Mouse (Mus musculus) liver, embryonic 13.5 days (tissue): Measurements from ENCODE around the gene Olfr729. TPM values are rescaled to one million over a fixed set of nuclear protein-coding genes. Genes with fewer than 3 reads are reported as not detected.

ENCODE experiments used
- ATAC-seq: fragments of 200-750 bp; cut with Nextera tagmentation; 2 replicates; pipeline ENCODE4 v1.8.0; 2017; ENCODE audit warnings: low read depth, mild to moderate bottlenecking, moderate number of reproducible peaks, moderate library complexity
- DNase-seq: peaks from one replicate; pipeline ENCODE4 v3.0.0; 2022
- H3K27ac ChIP-seq: fragments of 300-500 bp; sonication (generic); 2 replicates; pipeline ENCODE4 v1.5.1; 2015; ENCODE audit warnings: moderate library complexity, mild to moderate bottlenecking, inconsistent platforms
- H3K27me3 ChIP-seq: fragments of 300-500 bp; sonication (generic); 2 replicates; pipeline ENCODE4 v1.6.1; 2015; ENCODE audit warnings: mild to moderate bottlenecking, inconsistent platforms
- H3K36me3 ChIP-seq: fragments of 300-500 bp; sonication (generic); 2 replicates; pipeline ENCODE4 v1.6.1; 2015; ENCODE audit warnings: mild to moderate bottlenecking, inconsistent platforms
- H3K4me1 ChIP-seq: fragments of 300-500 bp; sonication (generic); replicated peaks from 2 replicates; pipeline ENCODE4 v1.6.1; 2015; ENCODE audit warnings: inconsistent platforms
- H3K4me2 ChIP-seq: fragments of 300-500 bp; sonication (generic); 2 replicates; pipeline ENCODE4 v1.6.1; 2015; ENCODE audit warnings: inconsistent platforms, mild to moderate bottlenecking, moderate library complexity
- H3K4me3 ChIP-seq: fragments of 300-500 bp; sonication (generic); replicated peaks from 2 replicates; pipeline ENCODE4 v1.5.1; 2015; ENCODE audit warnings: mild to moderate bottlenecking, inconsistent platforms
- H3K9ac ChIP-seq: fragments of 300-500 bp; sonication (generic); 2 replicates; pipeline ENCODE4 v1.6.1; 2015; ENCODE audit warnings: mild to moderate bottlenecking, inconsistent platforms
- H3K9me3 ChIP-seq: fragments of 300-500 bp; sonication (generic); replicated peaks from 2 replicates; pipeline ENCODE4 v1.6.1; 2016; ENCODE audit warnings: inconsistent platforms
- WGBS: fragments of 180-500 bp; shearing (Covaris S2); methylation state at CpG from one replicate; pipeline ENCODE4 v1.1.7; 2015; ENCODE audit not compliant: insufficient replicate concordance; 5-methylcytosine and 5-hydroxymethylcytosine counted together
- polyA plus RNA-seq: library from polyadenylated mRNA; unstranded; fragments of >200 nt; fragmentation: Nextera tagmentation; extraction: Ambion mirVana; gene quantifications from 2 replicates; pipeline ENCODE4 v1.2.1, GENCODE M21; 2015

Olfr729 gene
- not detected in 2 replicates for polyA plus RNA-seq

- ATAC-seq (no peak), DNase-seq (no peak)
- Histone ChIP-seq H3K4me1 (no peaks in the 10 kb centered on the region), H3K4me2 (no peak within 1 kb of the TSS), H3K4me3 (no peak within 1 kb of the TSS), H3K9me3 (0 out of 2 replicates have a peak, but pooled peaks cover 3% of the 10 kb centered on the region), H3K27ac (no peak within 1 kb of the TSS), H3K36me3 (no peaks in the 10 kb centered on the region), H3K27me3 (no peaks in the 10 kb centered on the region), H3K9ac (no peak within 1 kb of the TSS)
Observed at GRCm38 (mm10) chr14:50152810-50153209, at the start of gene Olfr729. Olfr729 (minus strand) TSS chr14:50152910.

GRCm38 (mm10) chr14:50188098-50188497 is 35.4 kb upstream of the Olfr729 start, which contains the start of gene Olfr730:
Olfr730 (minus strand) TSS chr14:50188198.
- DNase-seq (no peak), ATAC-seq (no peak)
- Histone ChIP-seq H3K4me3 (no peak within 1 kb of the TSS), H3K27ac (no peak within 1 kb of the TSS), H3K36me3 (no peaks in the 10 kb centered on the region), H3K4me2 (no peak within 1 kb of the TSS), H3K27me3 (no peaks in the 10 kb centered on the region), H3K9me3 (no peaks in the 10 kb centered on the region), H3K4me1 (no peaks in the 10 kb centered on the region), H3K9ac (no peak within 1 kb of the TSS)
- 35% methylated on average over 1 of the region's 1 CpGs for WGBS

- Histone ChIP-seq H3K4me2 (no peak within 1 kb of the TSS), H3K9me3 (no peaks in the 10 kb centered on the region), H3K4me1 (no peaks in the 10 kb centered on the region), H3K27ac (no peak within 1 kb of the TSS), H3K9ac (no peak within 1 kb of the TSS), H3K36me3 (no peaks in the 10 kb centered on the region), H3K27me3 (no peaks in the 10 kb centered on the region), H3K4me3 (no peak within 1 kb of the TSS)
- WGBS, result 72% methylated on average over 5 of the region's 5 CpGs
- ATAC-seq (no peak), DNase-seq (no peak)
Observed at GRCm38 (mm10) chr14:50142580-50142979, 10.1 kb downstream of the Olfr729 start, which contains the start of gene Olfr728. Olfr728 (minus strand) TSS chr14:50142680.

GRCm38 (mm10) chr14:50122886-50123285 is 29.8 kb downstream of the Olfr729 start, which contains the start of gene Olfr727:
Olfr727 (plus strand) TSS chr14:50123186.
- no peaks in the 10 kb centered on the region for H3K36me3 ChIP-seq
- no peak within 1 kb of the TSS for H3K9ac ChIP-seq
- H3K27me3 ChIP-seq, result no peaks in the 10 kb centered on the region
- no peaks in the 10 kb centered on the region for H3K9me3 ChIP-seq
- H3K4me1 ChIP-seq, result no peaks in the 10 kb centered on the region
- no peak within 1 kb of the TSS for H3K27ac ChIP-seq
- 75% methylated on average over 1 of the region's 1 CpGs for WGBS
- DNase-seq (no peak), ATAC-seq (no peak)
- H3K4me3 ChIP-seq, result no peak within 1 kb of the TSS
- H3K4me2 ChIP-seq, result no peak within 1 kb of the TSS

Other genes starting within 250 kb of the Olfr729 start
- not detected in 2 replicates for gene Olfr723, start 221.1 kb downstream of the Olfr729 start, polyA plus RNA-seq
- not detected in 2 replicates for gene Olfr724, start 189.6 kb downstream of the Olfr729 start, polyA plus RNA-seq
- not detected in 2 replicates for gene Olfr725, start 112.5 kb downstream of the Olfr729 start, polyA plus RNA-seq
- gene Olfr726, start 62.0 kb downstream of the Olfr729 start, polyA plus RNA-seq, result not detected in 2 replicates
- not detected in 2 replicates for gene Olfr727, start 29.7 kb downstream of the Olfr729 start, polyA plus RNA-seq
- not detected in 2 replicates for gene Olfr728, start 10.2 kb downstream of the Olfr729 start, polyA plus RNA-seq
- gene Olfr730, start 35.3 kb upstream of the Olfr729 start, polyA plus RNA-seq, result not detected in 2 replicates
- gene Olfr731, start 89.0 kb upstream of the Olfr729 start, polyA plus RNA-seq, result not detected in 2 replicates
- not detected in 2 replicates for gene Olfr732, start 131.3 kb upstream of the Olfr729 start, polyA plus RNA-seq
- gene Olfr733, start 148.6 kb upstream of the Olfr729 start, polyA plus RNA-seq, result not detected in 2 replicates
- not detected in 2 replicates for gene Olfr734, start 173.9 kb upstream of the Olfr729 start, polyA plus RNA-seq
- not detected in 2 replicates for gene Olfr735, start 196.0 kb upstream of the Olfr729 start, polyA plus RNA-seq
- gene Tlr11, start 205.0 kb upstream of the Olfr729 start, polyA plus RNA-seq, result not detected in 2 replicates
- not detected in 2 replicates for gene Olfr736, start 228.3 kb upstream of the Olfr729 start, polyA plus RNA-seq